Mouse (Mus musculus): ENCODE data around the gene Mmgt2. TPM values are rescaled to one million over a fixed set of nuclear protein-coding genes. Genes with fewer than 3 reads are reported as not detected.

The Mmgt2 gene
- polyA plus RNA-seq, 1 experiment from 2014 or later: 49.0 TPM

- Histone ChIP-seq H3K27ac (ENCODE audit: low read length) (no peak overlapping the region), H3K27me3 (ENCODE audit: control insufficient read depth, insufficient read depth, low read length) (no peaks in the 10 kb centered on the region), H3K9me3 (replicated peaks; ENCODE audit: control insufficient read depth, low read length) (no peaks in the 10 kb centered on the region), H3K36me3 (ENCODE audit: control insufficient read depth, insufficient read depth) (no peaks in the 10 kb centered on the region), H3K4me1 (ENCODE audit: control insufficient read depth, insufficient read depth, low read length) (0 out of 2 replicates have a peak, but pooled peaks cover 2% of the 10 kb centered on the region), H3K4me2 (ENCODE audit: low read depth, low read length) (no peak overlapping the region), H3K4me3 (ENCODE audit: low read length) (no peak overlapping the region), H3K9ac (ENCODE audit: low read length) (no peak overlapping the region)
- ATAC-seq (replicated peaks; ENCODE audit: extremely low read depth, insufficient read depth, low FRiP score): no peak
- 89% methylated on average over 4 of the region's 4 CpGs for WGBS
Measured at GRCm38 (mm10) chr11:62676290-62676596, 27.8 kb downstream of the Mmgt2 start.

GRCm38 (mm10) chr11:62678778-62679354, 30.4 kb downstream of the Mmgt2 start:
- H3K27me3 ChIP-seq (ENCODE audit: control insufficient read depth, insufficient read depth, low read length): no peaks in the 10 kb centered on the region
- H3K9me3 ChIP-seq (replicated peaks; ENCODE audit: control insufficient read depth, low read length): no peaks in the 10 kb centered on the region
- H3K4me2 ChIP-seq (ENCODE audit: low read depth, low read length): no peak overlapping the region
- no peak overlapping the region for H3K27ac ChIP-seq (ENCODE audit: low read length)
- H3K36me3 ChIP-seq (ENCODE audit: control insufficient read depth, insufficient read depth): no peaks in the 10 kb centered on the region
- H3K9ac ChIP-seq (ENCODE audit: low read length): no peak overlapping the region
- 0 out of 2 replicates have a peak, but pooled peaks cover 2% of the 10 kb centered on the region for H3K4me1 ChIP-seq (ENCODE audit: control insufficient read depth, insufficient read depth, low read length)
- no peak for ATAC-seq (replicated peaks; ENCODE audit: extremely low read depth, insufficient read depth, low FRiP score)
- H3K4me3 ChIP-seq (ENCODE audit: low read length): no peak overlapping the region
- WGBS: 80% methylated on average over 7 of the region's 7 CpGs

GRCm38 (mm10) chr11:62679954-62680353, 31.5 kb downstream of the Mmgt2 start:
- Histone ChIP-seq H3K27me3 (ENCODE audit: control insufficient read depth, insufficient read depth, low read length) (no peaks in the 10 kb centered on the region), H3K27ac (ENCODE audit: low read length) (no peak overlapping the region), H3K4me2 (ENCODE audit: low read depth, low read length) (no peak overlapping the region), H3K9ac (ENCODE audit: low read length) (no peak overlapping the region), H3K9me3 (replicated peaks; ENCODE audit: control insufficient read depth, low read length) (no peaks in the 10 kb centered on the region), H3K4me3 (ENCODE audit: low read length) (no peak overlapping the region), H3K36me3 (ENCODE audit: control insufficient read depth, insufficient read depth) (no peaks in the 10 kb centered on the region), H3K4me1 (ENCODE audit: control insufficient read depth, insufficient read depth, low read length) (0 out of 2 replicates have a peak, but pooled peaks cover 2% of the 10 kb centered on the region)
- no peak for ATAC-seq (replicated peaks; ENCODE audit: extremely low read depth, insufficient read depth, low FRiP score)
- WGBS: 76% methylated on average over 4 of the region's 4 CpGs

- no peak overlapping the region for H3K4me3 ChIP-seq (ENCODE audit: low read length)
- H3K9ac ChIP-seq (ENCODE audit: low read length): no peak overlapping the region
- no peaks in the 10 kb centered on the region; the same call in none of the 2 replicates for H3K9me3 ChIP-seq (replicated peaks; ENCODE audit: control insufficient read depth, low read length)
- H3K4me1 ChIP-seq (ENCODE audit: control insufficient read depth, insufficient read depth, low read length): no peaks in the 10 kb centered on the region
- no peak overlapping the region for H3K27ac ChIP-seq (ENCODE audit: low read length)
- ATAC-seq (replicated peaks; ENCODE audit: extremely low read depth, insufficient read depth, low FRiP score): no peak
- H3K27me3 ChIP-seq (ENCODE audit: control insufficient read depth, insufficient read depth, low read length): no peaks in the 10 kb centered on the region
- H3K4me2 ChIP-seq (ENCODE audit: low read depth, low read length): no peak overlapping the region
- WGBS: 83% methylated on average over 3 of the region's 3 CpGs
- H3K36me3 ChIP-seq (ENCODE audit: control insufficient read depth, insufficient read depth): no peaks in the 10 kb centered on the region
Measured at GRCm38 (mm10) chr11:62691592-62691991, 43.1 kb downstream of the Mmgt2 start.

- no peak overlapping the region for H3K4me3 ChIP-seq (ENCODE audit: low read length)
- H3K36me3 ChIP-seq (ENCODE audit: control insufficient read depth, insufficient read depth): no peaks in the 10 kb centered on the region
- no peak overlapping the region for H3K9ac ChIP-seq (ENCODE audit: low read length)
- H3K4me2 ChIP-seq (ENCODE audit: low read depth, low read length): no peak overlapping the region
- no peaks in the 10 kb centered on the region; the same call in none of the 2 replicates for H3K9me3 ChIP-seq (replicated peaks; ENCODE audit: control insufficient read depth, low read length)
- H3K27ac ChIP-seq (ENCODE audit: low read length): no peak overlapping the region
- WGBS: 26% methylated on average over 9 of the region's 11 CpGs
- peak; percentile 78 for ATAC-seq (replicated peaks; ENCODE audit: extremely low read depth, insufficient read depth, low FRiP score)
- no peaks in the 10 kb centered on the region for H3K27me3 ChIP-seq (ENCODE audit: control insufficient read depth, insufficient read depth, low read length)
- H3K4me1 ChIP-seq (ENCODE audit: control insufficient read depth, insufficient read depth, low read length): no peaks in the 10 kb centered on the region
Measured at GRCm38 (mm10) chr11:62693299-62694184, 45.1 kb downstream of the Mmgt2 start.

- WGBS: 91% methylated on average over 8 of the region's 8 CpGs
- H3K9me3 ChIP-seq (replicated peaks; ENCODE audit: control insufficient read depth, low read length): no peaks in the 10 kb centered on the region; the same call in none of the 2 replicates
Measured at GRCm38 (mm10) chr11:62695126-62695525, 46.7 kb downstream of the Mmgt2 start.

GRCm38 (mm10) chr11:62699749-62700148, 51.3 kb downstream of the Mmgt2 start:
- H3K36me3 ChIP-seq (ENCODE audit: control insufficient read depth, insufficient read depth): no peaks in the 10 kb centered on the region
- no peaks in the 10 kb centered on the region for H3K4me1 ChIP-seq (ENCODE audit: control insufficient read depth, insufficient read depth, low read length)
- H3K27ac ChIP-seq (ENCODE audit: low read length): no peak overlapping the region
- H3K27me3 ChIP-seq (ENCODE audit: control insufficient read depth, insufficient read depth, low read length): no peaks in the 10 kb centered on the region
- no peaks in the 10 kb centered on the region; the same call in 1 of the 2 replicates for H3K9me3 ChIP-seq (replicated peaks; ENCODE audit: control insufficient read depth, low read length)
- WGBS: 56% methylated on average over 4 of the region's 4 CpGs
- ATAC-seq (replicated peaks; ENCODE audit: extremely low read depth, insufficient read depth, low FRiP score): no peak
- H3K4me3 ChIP-seq (ENCODE audit: low read length): no peak overlapping the region
- no peak overlapping the region for H3K9ac ChIP-seq (ENCODE audit: low read length)
- H3K4me2 ChIP-seq (ENCODE audit: low read depth, low read length): no peak overlapping the region

More at GRCm38 (mm10) chr11:62695126-62695525, 46.7 kb downstream of the Mmgt2 start:
- H3K4me2 ChIP-seq (ENCODE audit: low read depth, low read length): no peak overlapping the region
- no peak for ATAC-seq (replicated peaks; ENCODE audit: extremely low read depth, insufficient read depth, low FRiP score)
- no peaks in the 10 kb centered on the region for H3K4me1 ChIP-seq (ENCODE audit: control insufficient read depth, insufficient read depth, low read length)
- H3K4me3 ChIP-seq (ENCODE audit: low read length): no peak overlapping the region
- H3K9ac ChIP-seq (ENCODE audit: low read length): no peak overlapping the region
- no peak overlapping the region for H3K27ac ChIP-seq (ENCODE audit: low read length)
- no peaks in the 10 kb centered on the region for H3K27me3 ChIP-seq (ENCODE audit: control insufficient read depth, insufficient read depth, low read length)
- no peaks in the 10 kb centered on the region for H3K36me3 ChIP-seq (ENCODE audit: control insufficient read depth, insufficient read depth)

- no peak overlapping the region for H3K4me2 ChIP-seq (ENCODE audit: low read depth, low read length)
- no peaks in the 10 kb centered on the region for H3K9me3 ChIP-seq (replicated peaks; ENCODE audit: control insufficient read depth, low read length)
- no peak overlapping the region for H3K27ac ChIP-seq (ENCODE audit: low read length)
- H3K4me3 ChIP-seq (ENCODE audit: low read length): no peak overlapping the region
- ATAC-seq (replicated peaks; ENCODE audit: extremely low read depth, insufficient read depth, low FRiP score): no peak
- 77% methylated on average over 1 of the region's 1 CpGs for WGBS
- no peak overlapping the region for H3K9ac ChIP-seq (ENCODE audit: low read length)
- no peaks in the 10 kb centered on the region for H3K36me3 ChIP-seq (ENCODE audit: control insufficient read depth, insufficient read depth)
- H3K27me3 ChIP-seq (ENCODE audit: control insufficient read depth, insufficient read depth, low read length): no peaks in the 10 kb centered on the region
- H3K4me1 ChIP-seq (ENCODE audit: control insufficient read depth, insufficient read depth, low read length): no peaks in the 10 kb centered on the region
Measured at GRCm38 (mm10) chr11:62701218-62701617, 52.8 kb downstream of the Mmgt2 start.

- Histone ChIP-seq H3K27ac (ENCODE audit: low read length) (no peak overlapping the region), H3K4me3 (ENCODE audit: low read length) (no peak overlapping the region), H3K27me3 (ENCODE audit: control insufficient read depth, insufficient read depth, low read length) (no peaks in the 10 kb centered on the region), H3K9ac (ENCODE audit: low read length) (no peak overlapping the region), H3K4me1 (ENCODE audit: control insufficient read depth, insufficient read depth, low read length) (no peaks in the 10 kb centered on the region), H3K4me2 (ENCODE audit: low read depth, low read length) (no peak overlapping the region), H3K36me3 (ENCODE audit: control insufficient read depth, insufficient read depth) (no peaks in the 10 kb centered on the region), H3K9me3 (replicated peaks; ENCODE audit: control insufficient read depth, low read length) (no peaks in the 10 kb centered on the region)
- WGBS: 90% methylated on average over 2 of the region's 2 CpGs
- ATAC-seq (replicated peaks; ENCODE audit: extremely low read depth, insufficient read depth, low FRiP score): no peak
Measured at GRCm38 (mm10) chr11:62706141-62706540, 57.7 kb downstream of the Mmgt2 start.
